Mouse (Mus musculus): ENCODE measurements at regions not wholly inside any gene's neighbourhood (a gene's known extent, or its start where the extent isn't known, plus 50 kb on each side); places are given as distances from the start of the nearest gene placed in this dataset.

GRCm38 (mm10) chr12:71481899-71482593 is 172.4 kb downstream of the Dact1 start:
- DNase-seq (ENCODE audit: low spot score), result no peak

GRCm38 (mm10) chr12:71482619-71483018 is 172.9 kb downstream of the Dact1 start:
- DNase-seq (ENCODE audit: low spot score), result no peak

DNA sequence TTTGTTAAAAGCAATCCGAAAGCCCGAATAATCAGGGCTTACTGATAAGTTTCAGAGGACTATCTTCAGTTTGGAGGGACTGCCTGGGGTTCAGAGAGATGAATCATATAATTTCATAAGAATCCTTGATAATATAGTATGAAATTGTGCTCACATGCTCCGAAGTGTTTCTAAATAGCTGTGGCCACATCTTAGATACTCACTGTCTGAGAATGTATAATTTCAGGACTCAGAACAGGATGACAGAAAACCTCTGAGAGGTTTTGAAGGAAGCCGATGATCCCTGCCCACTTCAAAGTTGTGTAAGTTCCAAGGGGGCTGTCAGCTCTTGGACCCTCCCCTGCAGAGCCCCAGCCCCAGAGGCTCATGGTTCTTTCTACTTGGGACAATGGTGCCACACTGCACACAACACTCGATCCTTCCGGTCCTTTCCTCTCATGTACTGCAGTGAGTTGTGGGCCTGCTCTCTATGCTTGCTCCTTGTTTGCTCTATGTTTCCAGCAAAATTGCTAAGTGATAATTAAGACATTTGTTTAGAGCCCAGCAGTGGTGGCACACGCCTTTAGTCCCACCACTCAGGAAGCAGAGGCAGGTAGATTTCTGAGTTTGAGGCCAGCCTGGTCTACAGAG is 174.0 kb downstream of the Dact1 start:
- no peak for DNase-seq (ENCODE audit: low spot score)

DNA sequence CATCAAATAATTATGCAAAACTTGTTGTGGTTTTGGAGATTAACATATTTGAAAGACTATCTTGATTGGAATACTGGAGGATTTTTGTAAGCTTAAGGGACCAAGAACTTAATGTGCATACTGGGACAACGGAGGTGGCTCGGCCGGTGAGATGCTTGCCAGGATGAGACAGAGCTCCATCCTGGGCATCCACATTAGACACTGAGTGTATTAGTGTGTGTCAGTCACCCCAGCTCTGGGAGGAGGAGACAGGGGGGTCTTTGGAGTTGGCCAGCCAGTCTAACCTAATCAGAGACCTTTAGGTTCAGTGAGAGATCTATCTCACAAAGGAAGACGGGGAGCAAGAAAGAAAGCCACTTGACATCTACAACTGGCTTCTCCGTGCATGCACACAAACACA is 174.6 kb downstream of the Dact1 start:
- DNase-seq (ENCODE audit: low spot score), result no peak

DNA sequence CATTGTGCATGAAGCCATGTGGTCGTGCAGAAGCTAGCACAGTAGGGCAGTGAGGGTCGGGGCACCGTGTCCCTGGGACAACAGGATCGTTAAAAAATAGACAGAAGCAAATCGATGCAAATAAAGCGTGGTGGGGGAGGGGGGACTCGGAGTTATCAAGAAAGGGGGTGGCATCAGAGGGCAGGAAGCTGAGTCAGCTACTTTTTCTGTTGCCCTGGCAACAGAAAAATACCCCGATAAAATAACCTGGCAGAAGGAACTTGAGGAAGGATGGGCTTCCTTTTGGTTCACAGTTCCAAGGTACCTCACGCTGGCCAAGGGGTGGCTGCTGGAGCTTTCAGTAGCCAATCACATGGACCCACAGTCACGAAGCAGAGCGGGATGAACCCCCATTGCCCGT is 176.4 kb downstream of the Dact1 start:
- no peak for DNase-seq (ENCODE audit: low spot score)

- DNase-seq (ENCODE audit: low spot score), result no peak
These were observed 178.1 kb downstream of the Dact1 start for GRCm38 (mm10) chr12:71487591-71488435.

DNA sequence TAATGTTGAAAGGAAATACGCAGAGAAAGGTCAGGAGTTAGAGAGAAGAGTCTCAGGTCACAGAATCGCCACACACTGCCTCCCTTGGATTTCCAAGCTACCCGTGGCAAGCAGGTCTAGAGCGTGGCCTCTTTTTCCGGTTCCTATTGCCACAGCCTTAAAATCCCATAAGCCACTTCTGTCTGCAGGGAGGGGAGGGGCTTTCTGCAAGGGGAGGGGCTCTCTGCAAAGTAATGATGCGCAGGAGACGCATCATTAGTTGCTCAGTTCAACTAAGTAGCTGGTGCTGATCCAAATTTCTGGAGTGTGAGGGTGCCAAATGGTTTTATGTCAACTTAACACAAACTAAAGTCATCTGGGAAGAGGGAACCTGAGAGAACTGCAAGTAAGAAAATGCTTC is 179.6 kb downstream of the Dact1 start:
- DNase-seq (ENCODE audit: low spot score), result no peak

DNA sequence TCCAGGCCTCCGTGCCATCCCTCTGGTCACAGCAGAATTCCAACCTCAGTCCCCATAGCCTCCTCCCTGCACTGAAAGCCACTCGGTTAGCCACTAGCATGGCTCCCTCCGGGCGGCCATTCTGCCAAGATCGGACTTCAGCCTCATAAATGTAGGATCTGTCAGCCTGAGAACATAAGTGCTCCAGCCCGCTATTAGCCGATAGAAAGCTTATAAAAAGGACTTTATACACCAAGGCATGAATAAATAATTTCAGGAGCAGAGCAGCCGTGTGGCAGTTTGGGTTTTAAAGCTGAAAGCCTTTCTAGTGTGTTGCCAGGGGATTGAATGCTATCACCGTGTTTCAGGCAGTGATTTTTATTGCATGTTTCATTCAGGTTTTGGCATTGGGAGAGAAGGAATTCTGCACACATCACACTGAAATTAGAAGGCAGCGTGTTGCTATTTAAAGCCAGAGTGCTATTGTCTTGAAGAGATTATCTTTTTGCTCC is 185.2 kb downstream of the Dact1 start:
- DNase-seq (ENCODE audit: low spot score), result no peak

DNA sequence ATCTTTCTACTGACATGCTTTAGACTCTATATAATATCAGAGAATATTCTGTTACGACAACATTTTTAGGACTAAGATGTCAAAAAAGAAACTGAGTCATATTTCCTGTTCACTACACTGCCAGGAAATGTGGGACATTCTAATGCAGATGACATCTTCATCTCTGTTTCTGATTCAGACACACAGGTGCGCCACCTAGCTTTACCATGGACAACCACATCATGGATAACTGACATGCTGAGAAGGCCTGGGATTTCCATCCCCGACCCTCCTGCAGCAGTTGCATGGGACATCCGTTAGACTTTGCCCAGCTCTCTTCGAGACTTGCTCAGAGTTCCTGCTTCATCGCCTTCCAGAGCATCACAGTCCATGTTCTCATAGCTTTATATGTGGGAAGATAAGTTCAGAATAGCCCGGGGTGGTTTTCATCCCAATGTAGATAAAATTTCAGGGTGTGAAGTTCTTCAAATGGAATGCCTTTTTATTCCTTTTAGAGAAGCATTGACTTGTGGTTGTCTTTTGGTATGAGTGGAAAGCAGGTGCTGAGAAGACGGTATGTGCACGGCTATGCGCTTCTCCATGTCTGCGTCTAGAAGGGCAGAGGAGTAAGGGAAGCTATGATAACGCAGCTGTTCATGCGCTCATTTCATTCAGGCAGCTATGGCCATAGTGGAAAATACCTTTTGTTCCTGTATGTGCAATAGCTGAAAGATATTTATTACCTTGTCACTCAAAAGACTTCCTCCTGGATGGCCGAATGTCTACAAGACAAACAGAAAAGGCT is 188.8 kb downstream of the Dact1 start:
- no peak for DNase-seq (ENCODE audit: low spot score)

- no peak for DNase-seq (ENCODE audit: low spot score)
These were observed 191.7 kb downstream of the Dact1 start for GRCm38 (mm10) chr12:71501299-71501810.

GRCm38 (mm10) chr12:71503265-71503664 is 193.6 kb downstream of the Dact1 start:
- DNase-seq (ENCODE audit: low spot score), result no peak

- DNase-seq (ENCODE audit: low spot score), result no peak
These were observed 196.5 kb downstream of the Dact1 start for GRCm38 (mm10) chr12:71506206-71506605.

DNA sequence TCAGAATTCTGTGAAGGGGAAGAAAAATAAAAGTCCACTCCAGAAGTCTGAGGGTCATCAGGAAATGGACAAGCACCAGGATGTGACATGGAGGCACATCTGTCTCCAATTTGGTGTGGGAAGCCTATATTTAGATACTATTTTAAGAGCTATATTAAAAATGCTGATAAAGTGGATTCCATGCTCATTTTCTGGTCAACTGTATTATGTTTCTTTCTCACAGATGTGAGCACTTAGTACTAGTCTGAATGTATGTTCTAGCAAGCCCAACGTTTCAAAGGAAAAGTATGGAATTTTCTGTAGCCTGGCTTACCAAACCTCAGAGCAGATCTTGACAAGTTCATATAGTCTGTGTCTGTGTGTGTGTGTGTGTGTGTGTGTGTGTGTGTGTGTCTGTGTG is 197.0 kb downstream of the Dact1 start:
- DNase-seq (ENCODE audit: low spot score), result no peak

DNA sequence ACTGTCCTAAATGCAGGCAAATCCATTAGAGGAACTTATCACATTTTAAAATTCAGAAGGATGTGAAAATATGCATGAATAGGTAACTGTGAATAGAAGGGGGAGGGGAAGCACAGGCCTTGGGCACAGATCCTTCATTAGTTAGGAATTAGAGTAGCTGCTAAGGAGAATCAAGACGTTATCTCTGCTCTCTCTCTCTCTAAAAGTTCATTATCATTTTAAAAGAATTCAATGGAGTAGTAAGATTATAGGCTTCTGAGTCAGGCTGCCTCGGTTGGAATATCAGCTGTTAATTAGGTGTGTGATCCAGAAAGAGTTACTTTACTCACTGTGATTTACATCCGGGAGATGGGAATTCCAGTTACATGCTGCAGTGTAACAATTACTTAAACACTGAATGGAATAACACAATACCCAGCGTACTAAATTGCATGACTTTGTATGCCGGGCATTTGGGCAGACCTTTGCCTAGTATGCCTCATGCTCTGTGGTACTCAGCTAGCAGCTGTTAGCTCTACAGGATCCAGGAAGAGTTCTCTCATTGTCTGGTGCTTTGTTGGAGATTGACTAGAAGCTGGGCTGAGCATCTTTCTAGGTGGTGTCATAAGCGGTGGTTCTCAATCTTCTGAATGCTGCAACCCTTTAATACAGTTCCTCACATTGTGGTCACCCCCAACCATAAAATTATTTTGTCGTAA is 203.4 kb downstream of the Dact1 start:
- no peak for DNase-seq (ENCODE audit: low spot score)

GRCm38 (mm10) chr12:71519520-71519919 is 209.8 kb downstream of the Dact1 start:
- DNase-seq (ENCODE audit: low spot score), result no peak

DNA sequence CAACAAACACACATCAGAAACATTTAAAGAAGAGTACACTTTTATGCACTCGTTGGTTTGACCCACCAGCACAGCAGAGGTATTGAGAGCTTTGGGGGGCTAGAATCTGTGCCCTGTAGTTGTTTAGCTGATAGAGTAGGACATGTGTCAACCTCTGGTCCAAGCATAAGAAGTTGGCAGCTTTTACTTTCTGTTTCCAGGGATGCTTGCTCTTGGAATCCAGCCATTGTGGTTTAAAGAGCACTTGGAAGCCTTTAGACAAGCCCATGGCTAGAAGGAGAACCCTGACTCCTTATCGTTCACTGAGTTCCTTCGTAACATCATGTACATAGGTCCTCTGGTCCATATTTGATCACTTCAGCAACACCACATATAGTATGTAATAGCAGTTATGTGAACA is 212.3 kb downstream of the Dact1 start:
- no peak for DNase-seq (ENCODE audit: low spot score)

- DNase-seq (ENCODE audit: low spot score), result no peak
These were observed 212.8 kb downstream of the Dact1 start for GRCm38 (mm10) chr12:71522451-71522850.

- no peak for DNase-seq (ENCODE audit: low spot score)
These were observed 214.5 kb downstream of the Dact1 start for GRCm38 (mm10) chr12:71524156-71524555.

DNA sequence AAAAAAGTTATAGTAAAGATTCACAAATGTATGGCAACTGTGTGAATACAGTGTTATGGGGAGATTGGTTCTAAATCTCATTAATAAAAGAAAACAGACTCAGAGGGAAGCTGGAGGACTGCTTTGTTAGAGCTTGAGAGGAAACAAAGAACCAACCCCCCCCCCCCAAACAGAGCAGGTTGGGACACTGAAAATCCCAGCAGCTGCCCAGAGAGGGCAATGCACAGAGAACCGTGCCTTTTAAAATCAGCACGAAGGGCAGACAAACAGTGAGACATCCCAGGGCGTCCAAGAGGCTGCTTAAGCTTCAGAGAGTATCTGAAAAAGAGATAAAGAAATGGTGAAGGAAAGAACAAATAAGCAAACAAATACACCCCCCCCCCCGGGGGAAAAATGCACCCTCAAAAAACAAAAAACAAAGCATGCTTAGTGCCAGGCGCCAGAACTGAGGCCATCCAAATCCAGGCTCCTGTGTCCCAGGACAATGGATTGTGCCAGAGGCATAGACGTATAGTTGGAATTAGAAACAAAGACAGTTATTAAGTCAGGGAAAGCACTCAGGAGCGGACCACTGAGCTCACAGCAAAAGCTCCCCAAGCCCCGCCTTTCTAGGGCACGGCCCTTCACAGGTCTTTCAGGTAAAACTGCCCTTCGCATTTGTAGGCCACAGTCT is 215.7 kb downstream of the Dact1 start:
- no peak for DNase-seq (ENCODE audit: low spot score)

GRCm38 (mm10) chr12:71526623-71527022 is 216.9 kb downstream of the Dact1 start:
- no peak for DNase-seq (ENCODE audit: low spot score)

DNA sequence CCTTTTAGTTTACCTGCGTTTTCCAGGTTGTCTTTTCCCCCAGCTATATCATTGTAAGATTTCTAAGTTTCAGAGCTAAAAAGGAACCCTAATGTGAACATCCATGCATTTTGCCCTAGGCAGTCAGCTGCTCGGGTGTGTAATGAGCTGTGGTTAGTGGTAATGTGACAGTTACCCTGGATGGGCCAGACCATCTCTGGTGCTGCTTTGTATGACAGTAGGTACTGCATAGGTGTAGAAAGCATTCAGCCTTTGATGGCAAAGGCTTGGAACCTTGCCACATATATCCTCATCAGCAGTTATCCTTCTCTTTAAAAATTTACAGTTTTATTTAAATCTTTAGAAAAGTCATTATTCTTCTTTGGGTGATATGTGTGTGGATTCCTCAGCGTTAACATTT is 222.5 kb downstream of the Dact1 start:
- no peak for DNase-seq (ENCODE audit: low spot score)

Measured in T-cell, adult 2 months (primary cell).